Mouse (Mus musculus) stomach, postnatal 0 days (tissue): ENCODE results near the gene Kcnh8.

Source experiments
- CTCF ChIP-seq: IDR thresholded peaks from 2 replicates; pipeline ENCODE4 v1.5.1; 2016; ENCODE audit warnings: antibody characterized with exemption, low read depth, mild to moderate bottlenecking, moderate library complexity
- EP300 ChIP-seq: optimal IDR thresholded peaks from 2 replicates; pipeline ENCODE3; 2016; ENCODE audit warnings: antibody characterized with exemption

DNA sequence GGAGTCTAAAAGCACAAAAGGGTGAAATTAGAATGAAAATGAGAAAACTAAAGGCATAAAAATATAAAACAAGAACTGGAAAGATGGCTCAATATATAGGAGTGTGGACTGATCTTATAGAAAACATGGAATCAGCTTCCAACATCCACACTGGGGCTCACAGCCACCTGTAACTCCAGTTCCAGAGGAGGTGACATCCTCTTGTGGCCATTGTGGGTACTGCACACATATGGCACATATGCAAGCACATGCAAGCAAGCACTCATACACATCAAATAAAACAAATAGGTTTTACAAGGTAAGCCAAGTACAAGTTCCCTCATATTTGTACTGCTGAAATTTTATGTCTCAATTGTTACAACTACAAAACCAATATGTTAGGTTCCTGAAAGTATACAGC is 46.7 kb downstream of the Kcnh8 start:
- TF ChIP-seq EP300 (no peak), CTCF (peak; percentile 33)
